Mouse (Mus musculus): ENCODE measurements at regions not wholly inside any gene's neighbourhood (a gene's known extent, or its start where the extent isn't known, plus 50 kb on each side); places are given as distances from the start of the nearest gene placed in this dataset.

DNA sequence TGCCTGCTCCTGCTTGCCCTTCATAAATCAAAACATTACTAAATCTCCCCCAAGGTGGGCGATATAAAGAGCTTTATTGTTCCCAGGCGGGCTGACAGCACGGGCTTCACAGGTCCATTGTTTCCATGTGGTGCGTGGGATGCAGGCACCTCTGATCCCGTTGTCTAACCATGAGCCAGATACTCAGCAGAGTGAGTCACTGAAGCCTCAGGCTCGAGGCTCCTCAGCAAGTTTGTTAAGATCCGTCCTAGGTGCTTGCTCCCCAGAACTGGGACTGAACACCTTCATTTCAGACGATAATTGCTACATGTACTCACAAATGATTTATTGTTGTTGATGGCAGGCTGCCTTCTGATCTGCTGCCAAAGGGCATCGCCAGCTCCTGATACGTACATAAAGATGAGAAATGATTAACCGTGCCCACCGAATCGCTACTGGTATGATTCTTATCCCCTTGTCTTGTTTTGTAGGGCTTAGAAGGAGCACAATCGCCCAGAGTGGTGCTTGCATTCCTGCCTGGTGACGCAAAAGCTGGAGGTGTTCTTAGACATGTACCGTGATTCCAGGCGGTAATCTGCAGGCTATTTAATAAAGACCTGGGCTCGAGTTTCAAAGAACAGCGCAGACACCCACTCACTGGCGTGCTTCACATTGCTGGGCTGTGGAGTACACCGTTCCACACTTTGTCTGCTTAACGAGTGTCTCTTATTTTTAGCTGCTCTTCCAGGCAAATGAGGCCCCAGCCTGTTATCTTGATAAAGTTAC is 235.0 kb upstream of the Irx1 start:
- TF ChIP-seq CTCF (IDR thresholded peaks at IDR 0.05; ENCODE audit: borderline replicate concordance, extremely low read depth, insufficient read depth, insufficient read length) (no peak), POLR2A (IDR thresholded peaks at IDR 0.05; ENCODE audit: borderline replicate concordance, extremely low read depth, insufficient read depth, insufficient read length, poor library complexity, severe bottlenecking) (no peak)

All from brain, embryonic 14.5 days (tissue).